Mouse (Mus musculus) megakaryocyte, adult 5-6 weeks (primary cell): Measurements from ENCODE around the gene Fbxo33. TPM values are rescaled to one million over a fixed set of nuclear protein-coding genes. Genes with fewer than 3 reads are reported as not detected.
"Not testable (repeated sequence)": the region's sequence is repeated elsewhere in the genome, so short reads cannot be mapped to it uniquely, and the experiment has no call there.

Experiments
- ATAC-seq: 2 replicates; pipeline ENCODE4 v1.8.0; 2016; ENCODE audit warnings: mild to moderate bottlenecking, inconsistent platforms; ENCODE audit not compliant: poor library complexity, severe bottlenecking
- total RNA-seq, 2 experiments: library from RNA; stranded (forward) in 1 of 2; stranded (reverse) in 1 of 2; fragments of 153-499, 151-499 nt in 1 of 2; fragments of 221-1000, 200-1000 nt in 1 of 2; gene quantifications; 2 replicates each; pipeline versions ENCODE4 v1.2.3 to v1.2.4; 2015 to 2017

Fbxo33 gene
- total RNA-seq (2015) (39.6 and 54.6 TPM in 2 replicates), total RNA-seq (2017) (32.0 and 35.7 TPM in 2 replicates)

DNA sequence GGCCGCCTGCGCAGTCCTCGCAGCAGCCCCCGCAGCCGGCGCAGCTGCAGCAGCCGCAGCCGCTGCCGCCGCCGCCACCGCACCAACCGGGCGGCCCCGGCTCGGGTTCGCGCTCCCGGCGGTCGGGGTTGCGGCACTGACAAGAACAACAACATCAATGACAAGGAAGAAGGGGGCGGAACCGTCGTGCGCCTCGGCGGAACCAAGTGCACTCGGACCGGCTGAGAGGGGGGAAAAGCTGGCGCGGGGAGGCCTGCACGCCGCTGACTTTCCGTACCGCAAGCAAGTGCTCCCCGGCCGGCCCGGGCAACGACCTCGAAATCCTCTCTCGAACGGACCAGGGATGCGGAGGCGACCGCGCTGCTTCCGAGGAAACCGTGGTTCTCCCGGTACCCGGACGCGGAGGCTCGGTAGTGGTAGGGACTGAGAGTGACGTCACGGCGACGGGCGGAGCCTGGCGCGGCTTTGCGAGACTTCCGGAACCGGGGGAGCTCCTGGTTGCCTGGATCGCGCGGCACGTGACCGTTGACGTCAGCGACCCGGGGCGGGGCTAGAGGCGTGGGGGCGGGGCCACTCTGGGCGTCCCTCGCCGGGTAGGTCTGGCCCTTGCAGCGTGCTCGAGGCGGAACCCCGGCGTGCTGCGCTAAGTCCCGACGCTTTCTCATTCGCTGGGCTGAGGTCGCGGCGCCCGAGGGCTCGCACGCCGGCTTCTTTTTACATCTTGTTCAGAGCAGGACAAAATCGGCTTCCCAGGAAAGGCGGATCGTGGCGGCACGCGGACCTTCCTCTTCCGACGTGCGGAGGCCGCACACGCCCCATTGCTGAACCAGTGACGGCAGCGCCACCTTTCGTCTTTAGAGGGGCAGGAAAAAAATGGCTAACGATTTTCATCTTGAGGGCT is at the start of gene Fbxo33:
TSS of gene Fbxo33 (minus strand) at position 401 of the 901 bp plus-strand sequence.
- ATAC-seq, result peak; percentile 77

DNA sequence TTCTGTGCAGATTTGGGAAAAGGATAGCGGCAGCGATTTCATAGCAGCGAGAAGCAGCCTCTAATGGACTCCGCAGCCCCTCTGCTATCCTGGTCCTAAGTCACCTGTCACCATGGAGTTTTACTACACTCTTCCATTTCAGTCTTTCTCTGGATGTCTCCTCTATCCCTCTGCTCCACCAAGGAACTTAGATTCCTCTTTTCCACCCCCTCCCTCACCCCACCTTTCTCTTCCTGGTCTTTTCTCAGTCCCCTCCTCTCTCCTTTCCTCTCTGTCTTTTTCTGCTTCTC is 46.4 kb upstream of the Fbxo33 start:
- ATAC-seq, result no peak

DNA sequence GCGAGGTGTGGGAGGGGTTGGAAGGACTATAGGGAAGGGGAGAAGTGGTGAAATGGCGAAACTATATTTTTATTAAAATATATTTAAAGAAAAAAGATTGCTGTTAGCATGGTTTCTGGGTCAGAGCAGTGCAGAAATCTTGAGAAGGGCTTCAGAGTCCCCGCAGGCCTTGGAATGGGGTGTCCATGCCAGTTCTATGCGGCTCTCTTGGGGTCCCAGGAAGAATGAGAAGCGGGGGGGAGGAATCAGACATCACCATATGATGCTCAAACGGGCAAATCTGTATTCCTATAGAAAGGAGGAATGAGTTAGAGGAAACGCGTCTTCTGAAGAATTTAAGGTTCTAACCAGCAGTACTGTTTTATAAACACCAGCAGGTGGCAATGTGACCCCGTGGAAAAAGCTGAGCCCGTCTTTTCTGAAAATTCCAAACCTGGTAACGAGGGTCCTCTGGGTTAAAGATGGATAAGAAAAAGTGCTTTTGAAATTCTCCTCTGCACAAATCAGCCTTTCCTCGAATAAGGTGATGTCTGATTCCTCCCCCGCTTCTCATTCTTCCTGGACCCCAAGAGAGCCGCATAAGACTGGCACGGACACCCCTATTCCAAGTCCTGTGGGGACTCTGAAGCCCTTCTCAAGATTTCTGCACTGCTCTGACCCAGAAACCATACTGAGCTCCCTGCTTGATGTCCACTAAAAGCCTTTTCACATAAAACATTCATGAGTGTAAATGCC is 45.8 kb upstream of the Fbxo33 start:
- no peak for ATAC-seq

DNA sequence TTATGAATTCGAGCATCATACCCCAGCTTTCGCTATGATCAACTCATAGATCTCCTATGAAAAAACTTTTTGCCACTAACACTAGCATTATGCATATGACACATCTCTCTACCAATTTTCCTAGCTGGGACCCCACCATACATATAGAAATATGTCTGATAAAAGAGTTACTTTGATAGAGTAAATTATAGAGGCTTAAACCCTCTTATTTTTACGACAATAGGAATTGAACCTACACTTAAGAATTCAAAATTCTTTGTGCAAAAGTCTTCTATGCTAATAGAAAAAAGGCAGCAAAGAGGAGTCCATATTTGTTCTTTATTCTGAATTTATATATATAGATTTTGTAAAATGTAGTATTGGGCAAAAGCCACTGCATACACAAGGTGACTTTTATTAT is 43.3 kb upstream of the Fbxo33 start:
- ATAC-seq, result 0 out of 2 replicates have a peak, but pooled peaks have one; percentile 64

DNA sequence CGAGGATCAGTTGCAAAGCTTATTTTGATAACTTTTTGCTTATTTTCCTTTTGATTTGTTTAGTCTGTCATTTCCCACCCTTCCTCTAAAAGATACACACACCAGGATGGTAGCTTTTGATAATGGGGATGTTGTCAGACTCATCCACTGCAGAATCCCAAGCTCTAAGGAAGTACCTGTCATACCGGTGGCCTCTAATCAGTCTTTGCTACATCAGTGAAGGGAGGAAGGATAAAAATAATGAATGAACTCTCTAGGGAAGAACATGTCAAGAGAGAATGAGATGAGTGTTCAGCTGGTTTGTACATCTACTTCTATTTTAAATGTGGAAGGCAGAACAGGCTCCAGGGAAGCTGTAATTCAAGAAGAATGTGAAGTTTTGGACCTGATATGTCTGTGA is 41.3 kb upstream of the Fbxo33 start:
- no peak for ATAC-seq

DNA sequence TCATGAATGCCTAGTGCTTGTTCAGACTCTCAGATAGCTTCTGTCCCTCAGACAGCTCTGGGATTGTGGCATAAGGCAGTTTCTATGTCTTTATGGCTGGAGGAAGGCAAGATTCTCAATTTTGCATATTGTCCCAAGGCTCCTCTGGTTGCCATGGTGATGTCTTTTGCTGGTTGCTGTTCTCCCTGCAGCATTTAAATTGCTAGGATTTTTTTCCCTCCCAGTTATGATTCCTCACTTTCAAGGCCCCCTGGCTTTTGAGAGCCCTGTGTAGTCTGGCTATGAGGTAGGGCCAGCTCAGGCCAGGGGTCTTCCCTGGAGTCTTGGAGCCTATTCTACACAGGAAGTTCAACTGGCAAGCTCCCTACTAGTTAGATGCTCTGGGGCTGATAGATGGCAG is 40.8 kb upstream of the Fbxo33 start:
- no peak for ATAC-seq

DNA sequence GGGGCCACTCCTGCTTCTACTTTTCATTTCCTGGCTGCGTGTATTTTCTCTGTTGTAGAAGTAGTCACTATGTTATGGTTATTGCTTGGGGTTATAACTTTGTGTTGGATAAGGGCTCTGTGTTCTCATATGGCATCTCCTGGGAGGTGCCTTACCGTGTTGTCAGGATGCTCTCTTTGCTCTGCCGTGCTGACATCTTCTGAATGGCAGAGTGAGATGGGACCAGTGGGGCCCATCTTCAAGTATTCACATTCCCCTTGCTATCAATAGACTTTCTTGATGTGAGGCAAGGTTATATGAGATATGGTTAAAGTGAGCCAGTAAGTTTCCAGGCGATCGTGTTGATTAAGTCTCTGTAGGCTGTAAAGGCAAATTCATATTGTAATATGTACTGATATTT is 39.5 kb upstream of the Fbxo33 start:
- no peak for ATAC-seq

DNA sequence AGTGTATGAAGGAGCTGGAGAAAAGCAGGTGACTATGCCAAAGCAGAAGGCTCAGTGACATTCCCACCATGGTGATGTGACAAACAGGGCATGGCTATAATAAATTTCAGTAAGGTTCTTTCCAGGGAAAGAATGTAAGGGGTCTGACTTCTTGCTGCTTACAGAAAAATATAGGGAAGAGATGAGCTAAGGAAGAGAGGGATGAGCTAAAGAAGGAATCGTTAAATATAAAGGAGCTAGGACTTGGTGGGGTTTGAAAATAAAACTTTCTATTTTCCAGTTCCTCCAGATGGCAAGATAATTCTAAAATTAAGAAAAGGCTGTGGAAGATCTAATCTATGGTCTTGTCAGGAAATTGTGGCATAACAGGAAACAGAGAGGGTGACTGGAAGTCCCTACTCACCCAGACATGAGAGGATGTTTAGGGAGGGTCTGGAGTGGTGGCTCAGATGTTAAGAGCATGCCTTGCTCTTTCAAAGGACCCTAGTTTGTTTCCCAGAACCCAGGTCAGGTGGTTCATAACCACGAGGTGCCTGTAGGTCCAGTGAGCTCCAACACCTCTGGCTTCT is 30.8 kb upstream of the Fbxo33 start:
- ATAC-seq, result no peak

DNA sequence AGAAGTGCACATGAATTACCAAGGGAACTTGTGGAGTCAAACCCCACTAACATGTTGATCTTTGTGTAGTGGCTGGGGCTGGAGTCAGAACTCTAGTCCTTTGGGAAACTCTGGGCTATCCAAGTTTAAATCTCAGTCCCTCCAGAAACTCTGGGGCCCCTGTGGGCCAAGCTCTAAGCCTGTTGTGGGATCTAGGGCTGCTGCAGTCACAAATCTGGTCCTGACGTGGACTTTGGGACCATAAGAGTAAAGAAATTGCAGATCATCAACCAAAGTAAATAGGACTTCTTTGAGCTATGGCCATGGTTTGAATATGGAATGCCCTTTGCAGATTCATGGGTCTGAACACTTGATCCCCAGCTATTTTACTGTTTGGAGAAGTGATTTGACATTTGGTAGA is 29.4 kb upstream of the Fbxo33 start:
- no peak for ATAC-seq

DNA sequence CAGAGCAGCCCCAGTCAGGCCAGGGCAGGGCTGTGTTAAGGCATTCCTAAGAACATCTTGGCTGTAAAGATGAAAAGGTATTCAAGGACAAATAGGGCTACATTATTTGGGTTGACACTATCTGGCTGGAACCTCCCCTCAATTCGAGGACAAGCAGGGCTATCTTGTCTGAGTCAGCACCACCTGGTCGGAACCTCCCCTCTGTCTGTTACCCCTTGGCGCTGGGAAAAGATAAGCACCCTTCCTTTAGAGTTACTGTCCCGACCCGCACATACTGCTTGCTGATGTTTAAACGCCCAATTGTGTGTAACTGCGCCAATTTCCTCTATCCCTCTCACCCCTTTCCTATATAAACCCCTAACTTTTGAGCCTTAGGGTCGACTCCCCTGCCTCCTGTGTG is 21.5 kb upstream of the Fbxo33 start:
- not testable (repeated sequence) for ATAC-seq

DNA sequence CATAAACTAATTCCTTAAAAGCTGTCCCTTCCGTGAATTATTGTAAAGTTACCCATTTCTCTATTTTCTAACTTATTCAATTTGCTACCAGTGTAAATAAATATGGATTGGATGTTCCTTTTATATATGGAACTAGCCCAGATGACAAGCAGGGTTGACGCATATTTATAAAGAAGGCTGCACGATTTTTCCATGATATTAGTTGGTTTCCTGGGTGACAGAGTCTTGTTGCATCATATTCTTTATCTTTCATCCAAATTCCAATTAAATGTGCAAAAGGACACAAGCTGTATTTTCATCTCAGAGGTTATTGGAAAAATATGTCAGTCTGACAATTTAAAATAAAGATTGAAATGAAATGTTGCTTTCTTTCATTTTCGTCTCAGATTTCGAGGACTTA is 18.9 kb upstream of the Fbxo33 start:
- ATAC-seq, result no peak

DNA sequence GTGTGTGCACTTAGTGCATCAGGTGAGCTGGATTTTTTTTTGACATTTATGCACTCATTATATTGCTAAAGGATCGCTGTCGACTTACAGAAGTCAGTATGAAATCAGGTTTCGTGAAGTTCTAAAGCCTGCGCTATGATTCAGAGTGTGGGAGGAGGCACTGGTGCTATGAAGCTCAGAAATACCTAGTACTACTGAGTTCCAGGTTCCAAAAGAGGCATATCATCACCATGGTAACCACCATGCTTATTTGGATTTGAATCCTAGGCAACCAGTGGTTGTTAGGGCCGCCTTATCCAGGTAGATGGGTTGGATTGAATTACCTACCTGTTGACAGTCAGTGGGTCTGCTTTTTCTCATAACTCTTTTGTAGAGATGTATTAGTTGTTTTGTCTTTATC is 8.9 kb upstream of the Fbxo33 start:
- ATAC-seq, result no peak

DNA sequence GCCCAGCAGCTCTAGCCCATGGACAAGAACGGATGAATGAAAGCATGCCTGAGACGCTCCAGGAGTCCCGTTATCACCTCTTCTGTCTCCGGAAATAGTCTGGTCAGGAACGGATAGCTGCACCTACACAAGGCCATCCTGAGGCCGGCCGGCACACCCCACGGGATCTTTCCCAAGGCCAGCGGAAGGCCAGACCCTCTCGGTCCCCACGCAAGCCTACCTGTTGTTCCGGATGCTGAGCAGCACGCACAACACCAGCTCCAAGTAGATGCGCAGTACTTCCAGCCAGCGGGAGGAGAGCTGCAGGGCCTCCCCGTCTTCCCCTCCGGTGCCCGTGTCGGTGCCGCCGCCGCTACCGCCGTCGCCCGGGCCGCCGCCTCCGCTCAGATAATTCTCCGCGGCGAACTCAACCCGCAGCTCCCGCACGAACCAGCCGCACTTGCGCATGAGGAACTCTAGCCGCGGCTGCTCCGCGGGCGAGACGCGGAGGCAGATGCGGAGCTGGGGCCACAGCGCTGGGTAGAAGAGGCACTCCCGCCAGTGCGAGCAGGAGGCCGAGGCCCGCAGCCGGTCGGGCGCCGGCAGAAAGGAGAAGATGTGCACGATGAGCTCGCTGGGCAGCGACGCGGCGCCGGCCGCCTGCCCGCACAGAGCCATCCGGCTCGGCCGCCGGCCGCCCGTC is 744 bp downstream of the Fbxo33 start:
- ATAC-seq, result peak; percentile 6

DNA sequence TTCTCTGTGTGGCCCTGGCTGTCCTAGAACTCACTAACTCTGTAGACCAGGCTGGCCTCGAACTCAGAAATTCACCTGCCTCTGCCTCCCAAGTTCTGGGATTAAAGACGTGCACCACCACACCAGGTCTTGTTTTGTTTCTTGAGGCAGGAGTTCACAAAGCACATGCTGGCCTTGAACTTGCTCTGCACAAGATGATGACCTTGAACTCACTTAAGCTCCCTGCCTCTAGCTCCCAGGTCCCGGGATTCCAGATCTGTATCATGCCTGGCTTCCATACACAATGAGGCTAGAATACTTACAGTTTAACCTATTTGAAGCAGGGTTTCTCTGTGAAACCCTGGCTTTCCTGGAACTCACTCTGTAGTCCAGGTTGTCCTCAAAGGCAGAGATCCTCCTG is 2.2 kb downstream of the Fbxo33 start:
- ATAC-seq, result no peak

DNA sequence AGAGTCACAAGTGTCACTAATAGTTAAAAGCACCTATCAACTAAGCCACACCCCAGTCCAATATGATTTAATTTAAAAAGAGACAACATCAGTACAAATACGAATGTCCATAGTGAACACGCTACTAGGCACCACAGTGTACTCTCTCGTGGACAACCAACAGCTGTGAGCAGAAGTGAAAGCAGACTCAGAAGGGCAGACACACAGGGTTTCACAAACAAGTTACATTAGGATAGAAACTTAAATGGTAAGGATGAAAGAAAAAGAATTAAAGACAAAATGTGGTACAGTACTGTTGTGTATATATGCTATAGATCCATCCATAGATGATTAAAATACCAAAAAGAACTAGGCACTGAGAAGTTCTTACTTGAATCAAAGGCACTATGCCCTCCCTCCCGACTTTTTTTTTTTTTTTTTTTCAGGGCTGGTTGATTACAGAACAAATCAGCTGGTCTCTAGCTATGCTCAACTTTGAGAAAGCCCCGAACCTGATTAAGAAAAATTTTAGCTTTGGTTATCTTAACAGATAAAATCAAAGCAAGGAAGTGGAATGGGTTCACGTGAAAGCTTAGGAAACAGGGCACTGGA is 2.8 kb downstream of the Fbxo33 start:
- ATAC-seq, result peak; percentile 27

DNA sequence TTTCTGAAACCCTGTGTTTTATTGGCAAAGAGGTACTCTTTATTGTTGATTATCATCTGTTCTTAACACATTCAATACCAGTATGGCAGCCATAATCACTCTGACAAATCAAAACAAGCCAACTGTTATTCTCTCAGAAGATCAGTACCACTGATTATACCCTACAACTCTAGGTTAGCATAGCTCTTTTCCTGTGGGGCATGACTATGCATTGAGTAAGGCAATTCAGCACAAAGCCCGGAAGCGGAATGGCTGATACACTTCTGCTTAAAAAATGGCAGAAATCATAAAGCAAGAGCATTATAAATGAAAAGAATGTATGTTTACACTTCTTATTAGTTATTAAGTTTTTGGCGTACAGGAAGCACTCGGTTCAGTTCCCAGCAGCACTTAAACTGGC is 3.3 kb downstream of the Fbxo33 start:
- peak; percentile 23; the same call in 1 of the 2 replicates for ATAC-seq

DNA sequence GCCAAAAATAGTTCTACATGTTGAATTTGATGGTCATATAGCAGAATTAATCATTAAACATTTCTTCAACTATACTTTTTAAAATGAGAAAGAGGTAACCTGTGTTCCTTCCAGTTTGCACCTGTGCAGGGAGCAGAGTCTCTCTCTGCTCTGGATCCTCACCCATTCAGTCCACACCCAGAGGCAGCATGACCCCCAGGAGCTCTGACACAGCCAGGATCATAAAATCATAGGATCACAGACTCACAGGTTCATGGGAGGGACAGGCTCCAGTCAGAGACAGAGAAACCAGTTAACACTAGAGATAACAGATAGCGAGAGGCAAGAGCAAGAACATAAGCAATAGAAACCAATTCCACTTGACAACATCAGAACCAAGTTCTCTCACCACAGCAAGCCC is 11.7 kb downstream of the Fbxo33 start:
- ATAC-seq, result no peak

DNA sequence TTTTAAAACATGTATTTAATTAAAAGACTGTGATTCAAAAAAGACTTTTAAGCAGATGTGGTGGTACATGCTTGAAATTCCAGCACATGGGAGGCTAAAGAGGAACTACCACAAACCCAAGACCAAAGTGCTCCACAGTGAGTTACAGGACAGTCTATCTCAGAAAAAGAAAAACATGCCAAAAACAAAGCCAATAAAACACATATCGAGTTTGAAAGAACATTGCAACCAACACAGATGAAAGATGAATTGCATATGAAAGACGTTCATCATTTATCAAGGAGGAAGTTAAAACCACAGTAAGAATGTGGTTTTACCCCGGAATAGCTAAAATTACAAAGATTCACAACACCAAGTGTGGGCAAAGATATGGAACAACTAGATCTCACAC is 12.5 kb downstream of the Fbxo33 start:
- peak; percentile 81 for ATAC-seq

DNA sequence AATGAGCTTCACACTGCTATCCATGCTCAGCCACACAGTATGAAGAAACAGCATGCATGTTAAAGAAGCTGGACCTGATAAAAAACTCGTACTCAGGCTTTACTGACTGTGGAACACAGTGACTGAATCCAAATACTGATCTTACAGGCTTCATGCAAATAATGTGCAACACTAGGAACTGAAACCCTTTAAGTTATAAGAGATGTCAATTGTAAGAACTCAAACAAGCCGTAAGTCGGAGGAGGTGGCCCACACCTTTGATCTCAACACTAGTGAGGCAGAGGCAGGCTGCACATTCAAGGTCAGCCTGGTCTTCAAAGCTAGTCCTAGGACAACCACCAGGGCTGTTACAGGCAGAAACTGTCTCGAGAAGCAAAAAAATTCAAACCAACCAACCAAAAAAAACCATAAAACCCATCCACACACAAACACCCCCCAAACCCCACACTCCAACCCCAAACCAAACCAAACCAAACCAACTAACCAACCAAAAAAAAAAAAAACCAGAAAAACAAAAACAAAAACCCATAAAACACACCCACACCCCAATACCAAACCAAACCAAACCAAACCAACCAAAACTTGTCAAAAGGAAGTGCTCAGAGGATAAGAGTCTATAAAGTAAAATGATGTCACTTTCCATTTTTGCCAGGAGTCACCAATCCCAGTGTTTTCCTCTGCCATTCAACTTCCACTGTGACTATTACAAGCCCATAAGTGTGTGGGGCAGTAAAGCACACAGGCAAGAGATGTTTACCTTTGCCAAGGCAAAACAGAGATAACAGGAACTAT is 13.1 kb downstream of the Fbxo33 start:
- ATAC-seq, result peak; percentile 34

DNA sequence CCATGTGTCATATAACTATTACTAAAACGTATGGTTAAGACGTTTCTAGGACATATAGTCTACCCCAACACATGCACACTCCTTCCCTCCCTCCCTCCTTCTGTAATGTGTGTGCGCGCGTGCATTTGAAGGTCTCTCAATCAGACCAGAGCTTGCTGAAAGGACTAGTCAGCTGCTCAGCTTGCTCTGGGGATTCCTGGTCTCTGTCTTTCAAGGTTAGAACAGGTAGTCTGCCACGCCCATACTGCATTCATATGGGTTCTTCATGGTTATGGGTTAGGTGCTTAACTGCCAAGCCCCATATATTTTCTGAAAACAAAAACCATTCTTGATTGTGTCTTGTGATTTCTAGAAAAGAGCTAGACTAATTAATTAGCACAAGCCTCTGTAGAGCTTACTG is 14.0 kb downstream of the Fbxo33 start:
- ATAC-seq, result no peak
